Mouse (Mus musculus) liver, embryonic 11.5 days (tissue): Measurements from ENCODE around the gene Ppp6r2. TPM values are rescaled to one million over a fixed set of nuclear protein-coding genes. Genes with fewer than 3 reads are reported as not detected.

ENCODE experiments used
- ATAC-seq: fragments of 200-750 bp; cut with Nextera tagmentation; replicated peaks from 2 replicates; pipeline ENCODE4 v1.8.0; 2017; ENCODE audit warnings: moderate number of reproducible peaks, mild to moderate bottlenecking, moderate TSS enrichment, moderate library complexity; ENCODE audit not compliant: low FRiP score
- DNase-seq: peaks from one replicate; pipeline ENCODE4 v3.0.0-alpha.2; 2017; ENCODE audit warnings: low spot score
- H3K27ac ChIP-seq: fragments of 300-500 bp; sonication (generic); 2 replicates; pipeline ENCODE4 v1.5.1; 2014; ENCODE audit warnings: mild to moderate bottlenecking, low read depth, low read length, control low read depth
- H3K27me3 ChIP-seq: fragments of 300-500 bp; sonication (generic); replicated peaks from 2 replicates; pipeline ENCODE4 v1.6.1; 2014; ENCODE audit warnings: low read length, mixed read lengths; ENCODE audit not compliant: control insufficient read depth, insufficient read depth
- H3K36me3 ChIP-seq: fragments of 300-500 bp; sonication (generic); 2 replicates; pipeline ENCODE4 v1.6.1; 2014; ENCODE audit warnings: mild to moderate bottlenecking, low read length, moderate library complexity, mixed read lengths; ENCODE audit not compliant: control insufficient read depth, insufficient read depth
- H3K4me1 ChIP-seq: fragments of 300-500 bp; sonication (generic); replicated peaks from 2 replicates; pipeline ENCODE4 v1.6.1; 2014; ENCODE audit warnings: low read length, mixed read lengths; ENCODE audit not compliant: control insufficient read depth, insufficient read depth
- H3K4me2 ChIP-seq: fragments of 300-500 bp; sonication (generic); 2 replicates; pipeline ENCODE4 v1.6.1; 2014; ENCODE audit warnings: mild to moderate bottlenecking, control low read depth, moderate library complexity
- H3K4me3 ChIP-seq: fragments of 300-500 bp; sonication (generic); 2 replicates; pipeline ENCODE4 v1.5.1; 2014; ENCODE audit warnings: low read depth, low read length, control low read depth
- H3K9ac ChIP-seq: fragments of 300-500 bp; sonication (generic); 2 replicates; pipeline ENCODE4 v1.6.1; 2014; ENCODE audit warnings: low read depth, low read length, control low read depth
- H3K9me3 ChIP-seq: fragments of 300-500 bp; sonication (generic); 2 replicates; pipeline ENCODE4 v1.6.1; 2016; ENCODE audit warnings: low read length, inconsistent platforms, mixed read lengths; ENCODE audit not compliant: control insufficient read depth
- WGBS: fragments of 180-500 bp; shearing (Covaris S2); extraction: QIAGEN DNeasy Blood & Tissue Kit; methylation state at CpG from one replicate; pipeline ENCODE4 v1.1.7; 2014; 5-methylcytosine and 5-hydroxymethylcytosine counted together
- polyA plus RNA-seq: library from polyadenylated mRNA; unstranded; fragments of >200 nt; fragmentation: Nextera tagmentation; extraction: Ambion mirVana; gene quantifications from 2 replicates; pipeline ENCODE4 v1.2.1, GENCODE M21; 2014

Ppp6r2 gene
- polyA plus RNA-seq, 1 experiment from 2014 or later = 25.0 TPM

- Histone ChIP-seq H3K4me2 (no peak overlapping the region), H3K27me3 (no peaks in the 10 kb centered on the region), H3K9me3 (no peaks in the 10 kb centered on the region), H3K4me1 (no peaks in the 10 kb centered on the region), H3K27ac (no peak overlapping the region), H3K9ac (no peak overlapping the region), H3K36me3 (peaks cover 10% of the 10 kb centered on the region; the same call in 1 of the 2 replicates), H3K4me3 (no peak overlapping the region)
- DNase-seq = no peak
- ATAC-seq = no peak
- 86% methylated on average over 5 of the region's 5 CpGs for WGBS
Measured at GRCm38 (mm10) chr15:89258997-89259396, 47.6 kb downstream of the Ppp6r2 start.

- H3K36me3 ChIP-seq = 0 out of 2 replicates have a peak, but pooled peaks cover 2% of the 10 kb centered on the region
- DNase-seq (no peak), ATAC-seq (no peak)
- H3K4me1 ChIP-seq = no peaks in the 10 kb centered on the region
- H3K27me3 ChIP-seq = no peaks in the 10 kb centered on the region
- no peak overlapping the region for H3K4me2 ChIP-seq
- H3K9me3 ChIP-seq = no peaks in the 10 kb centered on the region
- H3K4me3 ChIP-seq = no peak overlapping the region
- WGBS = 83% methylated on average over 5 of the region's 5 CpGs
- no peak overlapping the region for H3K9ac ChIP-seq
- H3K27ac ChIP-seq = no peak overlapping the region
Measured at GRCm38 (mm10) chr15:89264485-89264884, 53.1 kb downstream of the Ppp6r2 start.

- no peaks in the 10 kb centered on the region for H3K27me3 ChIP-seq
- ATAC-seq (no peak), DNase-seq (no peak)
- no peak overlapping the region for H3K27ac ChIP-seq
- 82% methylated on average over 3 of the region's 3 CpGs for WGBS
- no peak overlapping the region for H3K9ac ChIP-seq
- H3K4me3 ChIP-seq = no peak overlapping the region
- H3K9me3 ChIP-seq = no peaks in the 10 kb centered on the region
- H3K4me1 ChIP-seq = no peaks in the 10 kb centered on the region
- peaks cover 22% of the 10 kb centered on the region for H3K36me3 ChIP-seq
- no peak overlapping the region for H3K4me2 ChIP-seq
Measured at GRCm38 (mm10) chr15:89275497-89275896, 64.1 kb downstream of the Ppp6r2 start.

- H3K4me3 ChIP-seq = no peak overlapping the region
- no peaks in the 10 kb centered on the region for H3K27me3 ChIP-seq
- H3K4me1 ChIP-seq = no peaks in the 10 kb centered on the region
- 95% methylated on average over 4 of the region's 4 CpGs for WGBS
- H3K9me3 ChIP-seq = no peaks in the 10 kb centered on the region
- DNase-seq (no peak), ATAC-seq (no peak)
- H3K36me3 ChIP-seq = peaks cover 33% of the 10 kb centered on the region
- H3K9ac ChIP-seq = no peak overlapping the region
- no peak overlapping the region for H3K4me2 ChIP-seq
- H3K27ac ChIP-seq = no peak overlapping the region
Measured at GRCm38 (mm10) chr15:89277366-89277765, 66.0 kb downstream of the Ppp6r2 start.

GRCm38 (mm10) chr15:89282546-89282945 is 71.2 kb downstream of the Ppp6r2 start:
- no peaks in the 10 kb centered on the region for H3K27me3 ChIP-seq
- peaks cover 24% of the 10 kb centered on the region for H3K36me3 ChIP-seq

GRCm38 (mm10) chr15:89284094-89284493 is 72.7 kb downstream of the Ppp6r2 start:
- Histone ChIP-seq H3K9ac (no peak overlapping the region), H3K9me3 (no peaks in the 10 kb centered on the region), H3K4me1 (peaks cover 14% of the 10 kb centered on the region), H3K27ac (peak overlapping the region; percentile 16; the same call in 1 of the 2 replicates), H3K36me3 (peaks cover 21% of the 10 kb centered on the region), H3K27me3 (no peaks in the 10 kb centered on the region), H3K4me3 (no peak overlapping the region), H3K4me2 (no peak overlapping the region)
- WGBS = 69% methylated on average over 2 of the region's 2 CpGs
- DNase-seq (no peak), ATAC-seq (no peak)

More at GRCm38 (mm10) chr15:89282546-89282945, 71.2 kb downstream of the Ppp6r2 start:
- DNase-seq (no peak), ATAC-seq (no peak)
- Histone ChIP-seq H3K27ac (no peak overlapping the region), H3K4me1 (peaks cover 14% of the 10 kb centered on the region), H3K9me3 (no peaks in the 10 kb centered on the region), H3K9ac (no peak overlapping the region), H3K4me2 (no peak overlapping the region), H3K4me3 (no peak overlapping the region)
- WGBS = 86% methylated on average over 6 of the region's 6 CpGs

GRCm38 (mm10) chr15:89285004-89285403 is 73.7 kb downstream of the Ppp6r2 start:
- ATAC-seq = peak; percentile 83
- no peaks in the 10 kb centered on the region for H3K27me3 ChIP-seq
- peak overlapping the region; percentile 57 for H3K27ac ChIP-seq
- DNase-seq = no peak
- H3K9ac ChIP-seq = no peak overlapping the region
- H3K4me2 ChIP-seq = peak overlapping the region; percentile 37
- H3K36me3 ChIP-seq = peaks cover 28% of the 10 kb centered on the region
- H3K9me3 ChIP-seq = no peaks in the 10 kb centered on the region
- peaks cover 14% of the 10 kb centered on the region for H3K4me1 ChIP-seq
- no peak overlapping the region for H3K4me3 ChIP-seq

- H3K4me3 ChIP-seq = no peak overlapping the region
- H3K4me2 ChIP-seq = peak overlapping the region; percentile 37
- 75% methylated on average over 5 of the region's 5 CpGs for WGBS
- H3K9ac ChIP-seq = no peak overlapping the region
- DNase-seq (no peak), ATAC-seq (peak; percentile 95)
- no peaks in the 10 kb centered on the region for H3K9me3 ChIP-seq
- H3K36me3 ChIP-seq = peaks cover 24% of the 10 kb centered on the region
- peaks cover 14% of the 10 kb centered on the region for H3K4me1 ChIP-seq
- H3K27me3 ChIP-seq = no peaks in the 10 kb centered on the region
- H3K27ac ChIP-seq = peak overlapping the region; percentile 57
Measured at GRCm38 (mm10) chr15:89285478-89285877, 74.1 kb downstream of the Ppp6r2 start.

- Histone ChIP-seq H3K27me3 (no peaks in the 10 kb centered on the region), H3K9ac (no peak overlapping the region), H3K4me1 (peaks cover 14% of the 10 kb centered on the region), H3K27ac (peak overlapping the region; percentile 57; the same call in 1 of the 2 replicates), H3K4me2 (peak overlapping the region; percentile 37), H3K36me3 (peaks cover 19% of the 10 kb centered on the region), H3K4me3 (no peak overlapping the region), H3K9me3 (no peaks in the 10 kb centered on the region)
- 83% methylated on average over 7 of the region's 7 CpGs for WGBS
- ATAC-seq = 0 out of 2 replicates have a peak, but pooled peaks have one; percentile 8
- no peak for DNase-seq
Measured at GRCm38 (mm10) chr15:89286114-89286513, 74.8 kb downstream of the Ppp6r2 start.
